23 mouse cellular contexts compared by ENCODE assay signal in genomic region chr11:33818861-33819503, GRCm38 (mm10).
DNase-seq lines count a peak whose midpoint lies in the region; ATAC-seq lines count a peak whose summit lies in the region.
"Had no signal": no experiment of that assay in that cellular context is flagged by ENCODE, and none has a peak within 500 bp of the region (broad histone marks: within the 10 kb centered on the region; RNA-seq: fewer than 3 reads in every experiment).

No protein-coding gene starts in this region.

- H3K27ac ChIP-seq in kidney, embryonic 14.5 days (ENCODE audit: low read depth, low read length) = no peak overlapping the region
- no peak overlapping the region for H3K27ac ChIP-seq in neural tube, embryonic 11.5 days (ENCODE audit: low read depth, low read length)
- H3K27ac ChIP-seq in neural tube, embryonic 15.5 days (replicated peaks) = no peak overlapping the region
- H3K27ac ChIP-seq in embryonic facial prominence, embryonic 10.5 days (replicated peaks) = no peak overlapping the region
- H3K27ac ChIP-seq: forebrain, embryonic 12.5 days; heart, adult 2 months; heart, embryonic 15.5 days; left cerebral cortex, adult 2 months; neural tube, embryonic 13.5 days had no signal

- no peak overlapping the region for H3K4me2 ChIP-seq in kidney, embryonic 14.5 days (replicated peaks; ENCODE audit: low read depth, low read length)
- no peak overlapping the region for H3K4me2 ChIP-seq in neural tube, embryonic 11.5 days (ENCODE audit: low read depth)
- H3K4me2 ChIP-seq in neural tube, embryonic 15.5 days = no peak overlapping the region
- H3K4me2 ChIP-seq: forebrain, embryonic 12.5 days; heart, embryonic 15.5 days; neural tube, embryonic 13.5 days had no signal

- H3K9me3 ChIP-seq in kidney, embryonic 14.5 days (ENCODE audit: control insufficient read depth, low read length) = no peaks in the 10 kb centered on the region
- H3K9me3 ChIP-seq in neural tube, embryonic 11.5 days (ENCODE audit: control insufficient read depth, low read length) = no peaks in the 10 kb centered on the region
- H3K9me3 ChIP-seq in neural tube, embryonic 15.5 days (replicated peaks) = no peaks in the 10 kb centered on the region
- no peaks in the 10 kb centered on the region for H3K9me3 ChIP-seq in embryonic facial prominence, embryonic 10.5 days
- H3K9me3 ChIP-seq: forebrain, embryonic 12.5 days; heart, embryonic 15.5 days; neural tube, embryonic 13.5 days had no signal

- H3K36me3 ChIP-seq in kidney, embryonic 14.5 days (ENCODE audit: control insufficient read depth, insufficient read depth, low read length) = no peaks in the 10 kb centered on the region
- H3K36me3 ChIP-seq in neural tube, embryonic 11.5 days (ENCODE audit: control insufficient read depth, insufficient read depth, low read length) = no peaks in the 10 kb centered on the region
- H3K36me3 ChIP-seq in neural tube, embryonic 15.5 days = no peaks in the 10 kb centered on the region
- H3K36me3 ChIP-seq in embryonic facial prominence, embryonic 10.5 days (replicated peaks) = no peaks in the 10 kb centered on the region
- H3K36me3 ChIP-seq: forebrain, embryonic 12.5 days; heart, embryonic 15.5 days; neural tube, embryonic 13.5 days had no signal

- DNase-seq in kidney, postnatal 10 days = no peak
- peak; percentile 23 for DNase-seq in neural tube, embryonic 11.5 days (ENCODE audit: low spot score)
- DNase-seq in embryonic facial prominence, embryonic 10.5 days (ENCODE audit: low spot score) = peak; percentile 62
- no peak for DNase-seq in frontal cortex, postnatal 36 days (ENCODE audit: low spot score in 2 of 2)
- no peak for DNase-seq in lung, postnatal 10 days
- DNase-seq: cerebellum, adult 2 months; cerebellum, postnatal 36 days; gastrocnemius, postnatal 25 days; heart, adult 2 months; heart, postnatal 4 days; kidney, postnatal 14 days; left cerebral cortex, postnatal 4 days; liver; lung, postnatal 14 days; right cerebral cortex, postnatal 25 days; thymus, postnatal 36 days had no signal

- H3K9ac ChIP-seq in kidney, embryonic 14.5 days (ENCODE audit: low read depth, low read length) = no peak overlapping the region
- H3K9ac ChIP-seq in neural tube, embryonic 11.5 days (ENCODE audit: low read length) = no peak overlapping the region
- H3K9ac ChIP-seq in neural tube, embryonic 15.5 days (replicated peaks) = no peak overlapping the region
- H3K9ac ChIP-seq: forebrain, embryonic 12.5 days; heart, embryonic 15.5 days; neural tube, embryonic 13.5 days had no signal

- no peaks in the 10 kb centered on the region for H3K27me3 ChIP-seq in kidney, embryonic 14.5 days (ENCODE audit: control insufficient read depth, insufficient read depth, low read length)
- H3K27me3 ChIP-seq in neural tube, embryonic 11.5 days (ENCODE audit: control insufficient read depth, insufficient read depth, low read length) = no peaks in the 10 kb centered on the region
- H3K27me3 ChIP-seq in neural tube, embryonic 15.5 days (replicated peaks) = no peaks in the 10 kb centered on the region
- H3K27me3 ChIP-seq in embryonic facial prominence, embryonic 10.5 days (replicated peaks; ENCODE audit: low read depth, poor library complexity, severe bottlenecking) = 0 out of 2 replicates have a peak, but pooled peaks cover 5% of the 10 kb centered on the region
- H3K27me3 ChIP-seq: forebrain, embryonic 12.5 days; neural tube, embryonic 13.5 days had no signal

- 19% methylated on average over 5 of the region's 5 CpGs for WGBS in kidney, embryonic 14.5 days
- 36% methylated on average over 5 of the region's 5 CpGs for WGBS in neural tube, embryonic 11.5 days
- 44% methylated on average over 5 of the region's 5 CpGs for WGBS in neural tube, embryonic 15.5 days
- WGBS in embryonic facial prominence, embryonic 10.5 days = 17% methylated on average over 5 of the region's 5 CpGs

- H3K4me3 ChIP-seq in kidney, embryonic 14.5 days (ENCODE audit: low read length) = no peak overlapping the region
- H3K4me3 ChIP-seq in neural tube, embryonic 11.5 days (ENCODE audit: low read depth, low read length) = no peak overlapping the region
- H3K4me3 ChIP-seq in neural tube, embryonic 15.5 days (replicated peaks) = no peak overlapping the region
- no peak overlapping the region for H3K4me3 ChIP-seq in embryonic facial prominence, embryonic 10.5 days
- H3K4me3 ChIP-seq: forebrain, embryonic 12.5 days; heart, adult 2 months; heart, embryonic 15.5 days; left cerebral cortex, adult 2 months; neural tube, embryonic 13.5 days had no signal

- ATAC-seq in kidney, embryonic 14.5 days (ENCODE audit: low FRiP score, low TSS enrichment) = peak; percentile 81
- ATAC-seq in neural tube, embryonic 11.5 days (ENCODE audit: insufficient read depth, low FRiP score, low TSS enrichment) = no peak
- no peak for ATAC-seq in neural tube, embryonic 15.5 days (ENCODE audit: low FRiP score)
- ATAC-seq: inflammation-experienced regulatory T-cells, adult 6 months had no signal

- no peaks in the 10 kb centered on the region for H3K4me1 ChIP-seq in kidney, embryonic 14.5 days (ENCODE audit: control insufficient read depth, insufficient read depth, low read length)
- H3K4me1 ChIP-seq in neural tube, embryonic 11.5 days (ENCODE audit: control insufficient read depth, insufficient read depth, low read length) = no peaks in the 10 kb centered on the region
- H3K4me1 ChIP-seq in neural tube, embryonic 15.5 days = peaks cover 13% of the 10 kb centered on the region
- H3K4me1 ChIP-seq in embryonic facial prominence, embryonic 10.5 days = peaks cover 38% of the 10 kb centered on the region
- H3K4me1 ChIP-seq: forebrain, embryonic 12.5 days had no signal

Comparison
In these comparisons a context has a peak if more than half of its experiments do, and no peak if none do; other contexts are left out.
1. DNase-seq: peak in neural tube, embryonic 11.5 days (single experiment) and embryonic facial prominence, embryonic 10.5 days (single experiment); none in kidney, postnatal 10 days (single experiment), frontal cortex, postnatal 36 days (0 of 2) and lung, postnatal 10 days (single experiment).